Mouse (Mus musculus) embryonic facial prominence, embryonic 15.5 days (tissue): ENCODE measurements around the gene Eno1. TPM values are rescaled to one million over a fixed set of nuclear protein-coding genes. Genes with fewer than 3 reads are reported as not detected.
"Not testable (repeated sequence)": the region's sequence is repeated elsewhere in the genome, so short reads cannot be mapped to it uniquely, and the experiment has no call there.

Experiments
- ATAC-seq: fragments of 200-750 bp; cut with Nextera tagmentation; 2 replicates; pipeline ENCODE4 v1.8.0; 2017; ENCODE audit warnings: low read depth, moderate TSS enrichment; ENCODE audit not compliant: insufficient number of reproducible peaks, low FRiP score, low TSS enrichment
- H3K27ac ChIP-seq: fragments of 300-500 bp; sonication (generic); replicated peaks from 2 replicates; pipeline ENCODE4 v1.5.1; 2015; ENCODE audit warnings: mild to moderate bottlenecking, inconsistent platforms
- H3K27me3 ChIP-seq: fragments of 300-500 bp; sonication (generic); 2 replicates; pipeline ENCODE4 v1.6.1; 2015; ENCODE audit warnings: inconsistent platforms
- H3K36me3 ChIP-seq: fragments of 300-500 bp; sonication (generic); 2 replicates; pipeline ENCODE4 v1.6.1; 2015; ENCODE audit warnings: mild to moderate bottlenecking, inconsistent platforms
- H3K4me1 ChIP-seq: fragments of 300-500 bp; sonication (generic); 2 replicates; pipeline ENCODE4 v1.6.1; 2015; ENCODE audit warnings: inconsistent platforms
- H3K4me2 ChIP-seq: fragments of 300-500 bp; sonication (generic); replicated peaks from 2 replicates; pipeline ENCODE4 v1.6.1; 2015; ENCODE audit warnings: mild to moderate bottlenecking, inconsistent platforms
- H3K4me3 ChIP-seq: fragments of 300-500 bp; sonication (generic); replicated peaks from 2 replicates; pipeline ENCODE4 v1.5.1; 2015; ENCODE audit warnings: mild to moderate bottlenecking, inconsistent platforms
- H3K9ac ChIP-seq: fragments of 300-500 bp; sonication (generic); 2 replicates; pipeline ENCODE4 v1.6.1; 2015; ENCODE audit warnings: inconsistent platforms
- H3K9me3 ChIP-seq: fragments of 300-500 bp; sonication (generic); replicated peaks from 2 replicates; pipeline ENCODE4 v1.6.1; 2016; ENCODE audit warnings: inconsistent platforms
- WGBS: fragments of 180-500 bp; shearing (Covaris S2); methylation state at CpG from one replicate; pipeline ENCODE4 v1.1.7; 2015; 5-methylcytosine and 5-hydroxymethylcytosine counted together
- polyA plus RNA-seq: library from polyadenylated mRNA; unstranded; fragments of >200 nt; fragmentation: Nextera tagmentation; extraction: Ambion mirVana; gene quantifications from 2 replicates; pipeline ENCODE4 v1.2.1, GENCODE M21; 2015

Gene Eno1
- polyA plus RNA-seq, 1 experiment from 2014 or later = 1,435 TPM

GRCm38 (mm10) chr4:150281891-150282630 lies 45.5 kb downstream of the Eno1 start:
- Histone ChIP-seq H3K27me3 (no peaks in the 10 kb centered on the region), H3K9ac (peak overlapping the region; percentile 96), H3K36me3 (no peaks in the 10 kb centered on the region), H3K4me1 (peaks cover 23% of the 10 kb centered on the region), H3K4me3 (peak overlapping the region; percentile 98), H3K4me2 (peak overlapping the region; percentile 65), H3K9me3 (no peaks in the 10 kb centered on the region), H3K27ac (peak overlapping the region; percentile 99)
- ATAC-seq = 0 out of 2 replicates have a peak, but pooled peaks have one; percentile 13
- under 1% methylated on average over 50 of the region's 50 CpGs for WGBS

GRCm38 (mm10) chr4:150282631-150283334 lies 46.3 kb downstream of the Eno1 start:
- Histone ChIP-seq H3K27ac (peak overlapping the region; percentile 99), H3K4me3 (peak overlapping the region; percentile 98), H3K27me3 (no peaks in the 10 kb centered on the region), H3K9me3 (no peaks in the 10 kb centered on the region), H3K9ac (peak overlapping the region; percentile 96; the same call in 1 of the 2 replicates), H3K4me2 (peak overlapping the region; percentile 65), H3K36me3 (no peaks in the 10 kb centered on the region), H3K4me1 (peaks cover 25% of the 10 kb centered on the region)
- 3% methylated on average over 5 of the region's 5 CpGs for WGBS
- no peak for ATAC-seq

- H3K4me3 ChIP-seq = peak overlapping the region; percentile 98
- peaks cover 27% of the 10 kb centered on the region for H3K4me1 ChIP-seq
- no peak for ATAC-seq
- peak overlapping the region; percentile 65 for H3K4me2 ChIP-seq
- no peaks in the 10 kb centered on the region for H3K9me3 ChIP-seq
- H3K27ac ChIP-seq = 0 out of 2 replicates have a peak overlapping the region, but pooled peaks have one; percentile 25
- no peak overlapping the region for H3K9ac ChIP-seq
- no peaks in the 10 kb centered on the region for H3K27me3 ChIP-seq
- 2% methylated on average over 2 of the region's 2 CpGs for WGBS
- H3K36me3 ChIP-seq = no peaks in the 10 kb centered on the region
These were observed 46.8 kb downstream of the Eno1 start for GRCm38 (mm10) chr4:150283335-150283638.

- H3K4me3 ChIP-seq = peak overlapping the region; percentile 10; the same call in 1 of the 2 replicates
These were observed 47.5 kb downstream of the Eno1 start for GRCm38 (mm10) chr4:150283993-150284392.

GRCm38 (mm10) chr4:150286980-150287379 lies 50.5 kb downstream of the Eno1 start:
- Histone ChIP-seq H3K27me3 (no peaks in the 10 kb centered on the region), H3K4me2 (no peak overlapping the region), H3K9me3 (no peaks in the 10 kb centered on the region), H3K9ac (no peak overlapping the region), H3K4me1 (peaks cover 34% of the 10 kb centered on the region), H3K36me3 (0 out of 2 replicates have a peak, but pooled peaks cover 4% of the 10 kb centered on the region), H3K27ac (no peak overlapping the region), H3K4me3 (no peak overlapping the region)
- no peak for ATAC-seq
- 79% methylated on average over 8 of the region's 8 CpGs for WGBS

More at GRCm38 (mm10) chr4:150283993-150284392, 47.5 kb downstream of the Eno1 start:
- Histone ChIP-seq H3K36me3 (no peaks in the 10 kb centered on the region), H3K4me1 (peaks cover 32% of the 10 kb centered on the region), H3K9ac (no peak overlapping the region), H3K27me3 (no peaks in the 10 kb centered on the region), H3K27ac (no peak overlapping the region), H3K4me2 (peak overlapping the region; percentile 65), H3K9me3 (no peaks in the 10 kb centered on the region)
- no peak for ATAC-seq
- 16% methylated on average over 6 of the region's 6 CpGs for WGBS

- not testable (repeated sequence) for H3K9ac ChIP-seq, H3K27me3 ChIP-seq, H3K9me3 ChIP-seq, H3K36me3 ChIP-seq, H3K4me2 ChIP-seq, H3K27ac ChIP-seq, ATAC-seq, H3K4me3 ChIP-seq
- H3K4me1 ChIP-seq = peaks cover 34% of the 10 kb centered on the region
- WGBS = 65% methylated on average over 1 of the region's 1 CpGs
These were observed 50.9 kb downstream of the Eno1 start for GRCm38 (mm10) chr4:150287463-150287862.

GRCm38 (mm10) chr4:150291900-150292299 lies 55.4 kb downstream of the Eno1 start:
- WGBS = 96% methylated on average over 3 of the region's 3 CpGs
- Histone ChIP-seq H3K4me1 (peaks cover 17% of the 10 kb centered on the region), H3K27me3 (no peaks in the 10 kb centered on the region), H3K4me3 (no peak overlapping the region), H3K4me2 (no peak overlapping the region), H3K27ac (no peak overlapping the region), H3K9me3 (no peaks in the 10 kb centered on the region), H3K9ac (no peak overlapping the region), H3K36me3 (0 out of 2 replicates have a peak, but pooled peaks cover 4% of the 10 kb centered on the region)
- no peak for ATAC-seq

GRCm38 (mm10) chr4:150294870-150295269 lies 58.3 kb downstream of the Eno1 start:
- Histone ChIP-seq H3K27me3 (no peaks in the 10 kb centered on the region), H3K4me2 (no peak overlapping the region), H3K9ac (no peak overlapping the region), H3K36me3 (0 out of 2 replicates have a peak, but pooled peaks cover 4% of the 10 kb centered on the region), H3K27ac (no peak overlapping the region), H3K4me3 (no peak overlapping the region), H3K4me1 (no peaks in the 10 kb centered on the region), H3K9me3 (no peaks in the 10 kb centered on the region)
- ATAC-seq = no peak
- WGBS = 94% methylated on average over 7 of the region's 7 CpGs

- Histone ChIP-seq H3K4me1 (no peaks in the 10 kb centered on the region), H3K27ac (no peak overlapping the region), H3K27me3 (no peaks in the 10 kb centered on the region), H3K9me3 (no peaks in the 10 kb centered on the region), H3K9ac (no peak overlapping the region), H3K4me3 (no peak overlapping the region), H3K36me3 (0 out of 2 replicates have a peak, but pooled peaks cover 4% of the 10 kb centered on the region), H3K4me2 (no peak overlapping the region)
- WGBS = 97% methylated on average over 7 of the region's 7 CpGs
- ATAC-seq = no peak
These were observed 59.4 kb downstream of the Eno1 start for GRCm38 (mm10) chr4:150295966-150296365.
